Mouse (Mus musculus) hindbrain, postnatal 0 days (tissue): ENCODE measurements at regions not wholly inside any gene's neighbourhood (a gene's known extent, or its start where the extent isn't known, plus 50 kb on each side); places are given as distances from the start of the nearest gene placed in this dataset.
"Not testable (repeated sequence)": the region's sequence is repeated elsewhere in the genome, so short reads cannot be mapped to it uniquely, and the experiment has no call there.

Experiments used
- ATAC-seq: fragments of 200-750 bp; cut with Nextera tagmentation; 2 replicates; pipeline ENCODE4 v1.8.0; 2017; ENCODE audit warnings: mild to moderate bottlenecking, moderate TSS enrichment, moderate library complexity
- DNase-seq: peaks from one replicate; pipeline ENCODE4 v3.0.0-alpha.2; 2015; ENCODE audit warnings: low spot score
- H3K27ac ChIP-seq: fragments of 300-500 bp; sonication (generic); 2 replicates; pipeline ENCODE4 v1.5.1; 2014; ENCODE audit warnings: mild to moderate bottlenecking
- H3K27me3 ChIP-seq: fragments of 300-500 bp; sonication (generic); 2 replicates; pipeline ENCODE4 v1.6.1; 2014; ENCODE audit warnings: low read length, mixed read lengths; ENCODE audit not compliant: insufficient read depth
- H3K36me3 ChIP-seq: fragments of 300-500 bp; sonication (generic); 2 replicates; pipeline ENCODE4 v1.6.1; 2014; ENCODE audit warnings: low read length, mixed read lengths; ENCODE audit not compliant: insufficient read depth
- H3K4me1 ChIP-seq: fragments of 300-500 bp; sonication (generic); 2 replicates; pipeline ENCODE4 v1.6.1; 2014; ENCODE audit warnings: antibody characterized with exemption, low read length, mixed read lengths; ENCODE audit not compliant: insufficient read depth
- H3K4me2 ChIP-seq: fragments of 300-500 bp; sonication (generic); 2 replicates; pipeline ENCODE4 v1.6.1; 2014; ENCODE audit warnings: low read depth, mild to moderate bottlenecking, low read length, moderate library complexity, mixed read lengths
- H3K4me3 ChIP-seq: fragments of 300-500 bp; sonication (generic); 2 replicates; pipeline ENCODE4 v1.5.1; 2014; ENCODE audit warnings: low read length
- H3K9ac ChIP-seq: fragments of 300-500 bp; sonication (generic); replicated peaks from 2 replicates; pipeline ENCODE4 v1.6.1; 2014; ENCODE audit warnings: mild to moderate bottlenecking, low read length, moderate library complexity, mixed read lengths
- H3K9me3 ChIP-seq: fragments of 300-500 bp; sonication (generic); 2 replicates; pipeline ENCODE4 v1.6.1; 2016; ENCODE audit warnings: low read length, mixed read lengths
- CTCF ChIP-seq: IDR thresholded peaks from 2 replicates; pipeline ENCODE4 v1.5.1; 2016; ENCODE audit warnings: antibody characterized with exemption, control low read depth, low read depth
- WGBS: fragments of 180-500 bp; shearing (Covaris S2); extraction: QIAGEN DNeasy Blood & Tissue Kit; methylation state at CpG from one replicate; pipeline ENCODE4 v1.1.7; 2014; 5-methylcytosine and 5-hydroxymethylcytosine counted together

GRCm38 (mm10) chr11:15027213-15027612 lies 428.1 kb downstream of the Pom121l12 start:
- H3K27me3 ChIP-seq, result no peaks in the 10 kb centered on the region
- no peak overlapping the region for H3K4me2 ChIP-seq
- no peak for ATAC-seq
- no peak for TF ChIP-seq CTCF
- no peaks in the 10 kb centered on the region for H3K4me1 ChIP-seq
- no peaks in the 10 kb centered on the region for H3K36me3 ChIP-seq
- no peaks in the 10 kb centered on the region for H3K9me3 ChIP-seq
- no peak overlapping the region for H3K27ac ChIP-seq
- WGBS, result 83% methylated on average over 2 of the region's 2 CpGs
- no peak overlapping the region for H3K4me3 ChIP-seq
- no peak overlapping the region for H3K9ac ChIP-seq
- no peak for DNase-seq

GRCm38 (mm10) chr11:15042168-15042567 lies 443.1 kb downstream of the Pom121l12 start:
- Histone ChIP-seq H3K27ac (no peak overlapping the region), H3K4me2 (no peak overlapping the region), H3K4me3 (no peak overlapping the region), H3K36me3 (no peaks in the 10 kb centered on the region), H3K9me3 (no peaks in the 10 kb centered on the region), H3K9ac (no peak overlapping the region), H3K27me3 (no peaks in the 10 kb centered on the region), H3K4me1 (no peaks in the 10 kb centered on the region)
- no peak for TF ChIP-seq CTCF
- WGBS, result 91% methylated on average over 1 of the region's 1 CpGs
- DNase-seq (no peak), ATAC-seq (no peak)

GRCm38 (mm10) chr11:15088918-15089645 lies 490.0 kb downstream of the Pom121l12 start:
- H3K9ac ChIP-seq, H3K27ac ChIP-seq, H3K9me3 ChIP-seq, ATAC-seq, H3K27me3 ChIP-seq, H3K4me2 ChIP-seq, DNase-seq, H3K4me3 ChIP-seq, H3K36me3 ChIP-seq, H3K4me1 ChIP-seq: not testable (repeated sequence)
- WGBS, result 84% methylated on average over 4 of the region's 4 CpGs

- H3K27ac ChIP-seq, result no peak overlapping the region
- H3K4me3 ChIP-seq, result no peak overlapping the region
These were observed 497.8 kb downstream of the Pom121l12 start for GRCm38 (mm10) chr11:15096900-15097299.

GRCm38 (mm10) chr11:15108046-15108445 lies 509.0 kb downstream of the Pom121l12 start:
- WGBS, result 77% methylated on average over 1 of the region's 1 CpGs
- TF ChIP-seq CTCF, result no peak
- ATAC-seq, result no peak
- Histone ChIP-seq H3K9me3 (no peaks in the 10 kb centered on the region), H3K27ac (no peak overlapping the region), H3K27me3 (no peaks in the 10 kb centered on the region), H3K4me3 (no peak overlapping the region), H3K4me1 (no peaks in the 10 kb centered on the region), H3K4me2 (no peak overlapping the region), H3K36me3 (no peaks in the 10 kb centered on the region), H3K9ac (no peak overlapping the region)
- DNase-seq, result no peak

More at GRCm38 (mm10) chr11:15096900-15097299, 497.8 kb downstream of the Pom121l12 start:
- no peaks in the 10 kb centered on the region for H3K36me3 ChIP-seq
- DNase-seq, result no peak
- H3K27me3 ChIP-seq, result no peaks in the 10 kb centered on the region
- no peaks in the 10 kb centered on the region for H3K4me1 ChIP-seq
- H3K9ac ChIP-seq, result no peak overlapping the region
- ATAC-seq, result no peak
- no peak for TF ChIP-seq CTCF
- H3K9me3 ChIP-seq, result no peaks in the 10 kb centered on the region
- H3K4me2 ChIP-seq, result no peak overlapping the region

GRCm38 (mm10) chr11:15113583-15113982 lies 514.5 kb downstream of the Pom121l12 start:
- TF ChIP-seq CTCF, result no peak
- Histone ChIP-seq H3K9me3 (no peaks in the 10 kb centered on the region), H3K4me3 (no peak overlapping the region), H3K4me1 (no peaks in the 10 kb centered on the region), H3K27me3 (no peaks in the 10 kb centered on the region), H3K36me3 (no peaks in the 10 kb centered on the region), H3K4me2 (no peak overlapping the region), H3K27ac (no peak overlapping the region), H3K9ac (no peak overlapping the region)
- WGBS, result 73% methylated on average over 3 of the region's 3 CpGs
- DNase-seq (peak; percentile 7), ATAC-seq (no peak)

- TF ChIP-seq CTCF, result no peak
- DNase-seq, result peak; percentile 57
- Histone ChIP-seq H3K36me3 (no peaks in the 10 kb centered on the region), H3K4me3 (no peak overlapping the region), H3K27ac (no peak overlapping the region), H3K4me2 (no peak overlapping the region), H3K4me1 (no peaks in the 10 kb centered on the region), H3K9ac (no peak overlapping the region), H3K27me3 (no peaks in the 10 kb centered on the region), H3K9me3 (no peaks in the 10 kb centered on the region)
- 46% methylated on average over 2 of the region's 2 CpGs for WGBS
- peak; percentile 67; the same call in 1 of the 2 replicates for ATAC-seq
These were observed 526.7 kb downstream of the Pom121l12 start for GRCm38 (mm10) chr11:15125812-15126211.
